Mouse (Mus musculus) lung, postnatal 4 days (tissue): ENCODE measurements around the gene Mast4.

ENCODE experiments used
- DNase-seq, 2 experiments: peaks; one replicate each; pipeline ENCODE4 v3.0.0; 2021

Mast4 gene

GRCm38 (mm10) chr13:103315113-103315708 lies 19.1 kb downstream of the Mast4 start:
- no peak for DNase-seq

GRCm38 (mm10) chr13:103308296-103308695 lies 26.0 kb downstream of the Mast4 start:
- no peak for DNase-seq

- peak; percentile 6 to 24 for DNase-seq
Observed at GRCm38 (mm10) chr13:103303826-103304225, 30.5 kb downstream of the Mast4 start.

DNA sequence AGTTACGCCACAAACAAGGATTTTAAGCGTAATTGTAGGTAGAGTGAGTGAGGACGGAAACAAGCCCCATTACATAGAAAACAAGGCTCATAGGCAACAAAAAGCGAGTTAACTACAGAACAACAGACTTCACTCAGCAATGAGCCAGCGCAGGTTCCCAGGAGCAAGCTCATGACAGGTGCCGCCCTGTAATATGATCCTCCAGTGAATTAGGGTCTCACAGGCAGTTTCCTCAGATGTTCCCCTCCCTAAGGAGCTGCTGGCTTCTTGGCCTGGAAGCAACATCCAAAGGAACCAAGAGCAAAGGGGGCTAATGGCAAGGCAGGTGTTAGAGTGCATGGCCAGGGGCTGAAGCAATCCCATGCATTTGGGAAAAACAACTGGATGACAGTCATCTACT lies 31.8 kb downstream of the Mast4 start:
- DNase-seq, result no peak

DNA sequence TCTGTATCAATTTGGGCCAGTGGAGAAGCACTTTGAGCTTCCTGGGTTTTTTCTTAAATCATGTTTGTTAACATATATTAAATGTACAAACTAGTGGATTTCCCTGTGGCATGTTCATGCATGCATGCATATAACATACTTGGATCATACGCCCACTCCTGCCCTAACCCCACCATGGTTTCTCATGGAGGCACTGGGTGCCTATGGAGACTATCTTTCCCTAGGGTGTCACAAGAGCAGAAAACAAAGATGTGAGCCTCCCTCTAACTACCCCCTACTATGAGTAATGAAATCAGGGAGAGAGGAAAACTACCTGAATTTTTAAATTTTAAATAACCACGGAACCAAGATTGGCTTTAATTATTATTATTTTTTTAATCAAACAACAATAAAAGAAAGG lies 32.2 kb downstream of the Mast4 start:
- DNase-seq, result no peak

- no peak for DNase-seq
Observed at GRCm38 (mm10) chr13:103294424-103294823, 39.9 kb downstream of the Mast4 start.

DNA sequence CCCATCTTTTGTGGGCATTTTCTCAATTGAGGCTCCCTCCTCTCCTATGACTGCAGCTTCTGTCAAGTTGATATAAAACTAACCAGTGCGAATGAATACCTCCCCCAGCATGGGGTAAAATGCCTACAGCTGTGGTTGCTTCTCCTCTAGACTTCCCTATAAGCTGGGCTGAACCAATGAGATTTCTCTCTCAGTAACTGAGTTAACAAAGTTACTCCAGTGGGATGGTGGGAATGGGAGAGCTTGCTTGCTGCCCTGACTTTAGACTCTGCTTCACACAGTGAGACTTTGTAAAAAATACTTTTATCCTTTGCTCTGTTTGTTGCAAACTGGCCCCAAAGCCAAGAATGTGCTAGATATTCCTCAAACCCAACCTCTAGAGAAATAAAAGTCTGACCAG lies 41.2 kb downstream of the Mast4 start:
- no peak for DNase-seq

- DNase-seq, result no peak
Observed at GRCm38 (mm10) chr13:103291098-103291497, 43.2 kb downstream of the Mast4 start.

DNA sequence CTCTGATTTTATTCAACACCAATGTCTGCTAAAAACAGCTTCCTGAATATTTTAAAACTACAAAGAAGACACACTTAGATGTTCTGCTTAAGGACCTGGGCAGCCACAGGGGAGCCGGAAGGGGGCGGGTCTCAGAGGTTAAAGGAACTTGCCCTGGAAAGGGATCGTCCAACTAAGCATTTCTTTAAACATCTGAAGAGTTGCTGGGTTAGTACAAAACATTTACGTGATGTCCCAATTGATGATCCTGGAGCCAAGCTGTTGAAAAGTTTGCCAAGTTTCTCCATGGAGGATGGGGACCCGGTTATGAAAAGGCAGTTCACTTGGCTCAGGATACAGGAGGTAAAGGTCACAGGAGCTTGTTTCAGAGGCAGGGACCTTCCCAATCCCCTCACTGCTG lies 48.5 kb downstream of the Mast4 start:
- DNase-seq, result no peak

GRCm38 (mm10) chr13:103285036-103285435 lies 49.3 kb downstream of the Mast4 start:
- DNase-seq, result no peak

DNA sequence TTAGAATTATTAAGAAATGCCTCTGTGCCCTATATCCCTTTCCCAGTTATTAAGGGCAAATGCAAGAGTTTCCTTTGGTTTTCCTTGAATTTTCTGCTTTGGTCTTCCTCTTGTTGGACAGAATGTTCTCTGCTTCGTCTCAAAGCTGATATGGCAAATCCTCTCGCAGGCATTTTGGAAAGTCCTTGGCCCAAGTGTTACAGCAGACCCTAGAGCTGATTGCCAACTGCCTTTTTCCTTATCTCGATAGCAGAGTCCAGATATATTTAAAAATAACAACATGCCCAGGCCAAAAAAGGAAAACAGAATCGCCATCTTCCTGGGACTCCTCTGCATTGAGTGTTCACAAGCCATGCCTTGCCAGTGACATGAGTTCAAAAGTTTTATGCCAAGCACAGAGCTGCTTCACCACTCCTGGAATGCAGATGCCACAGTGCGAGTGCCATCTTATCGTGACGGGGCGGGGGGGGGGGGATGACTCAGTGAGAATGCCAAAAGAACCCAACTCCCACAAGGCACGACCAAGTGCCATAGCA lies 63.4 kb downstream of the Mast4 start:
- DNase-seq, result no peak

GRCm38 (mm10) chr13:103262707-103263106 lies 71.6 kb downstream of the Mast4 start:
- DNase-seq, result no peak

DNA sequence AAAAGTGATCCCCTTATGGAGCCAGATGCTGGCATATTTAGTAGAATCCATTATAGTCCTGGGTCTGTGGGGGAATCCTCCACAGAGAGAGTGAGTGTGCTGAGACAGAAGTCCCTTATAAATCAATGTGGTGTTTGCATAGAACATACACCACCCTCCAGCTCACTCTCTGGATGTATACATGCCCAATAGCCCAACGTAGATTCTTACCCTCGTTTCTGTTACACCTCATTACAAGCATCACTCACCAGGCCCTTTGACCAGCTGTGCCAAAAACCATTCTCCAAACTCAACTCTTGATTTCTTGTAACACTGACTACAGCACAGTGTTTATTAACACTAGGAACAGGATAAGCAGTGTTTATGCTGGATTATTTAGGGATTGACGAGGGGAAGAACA lies 72.2 kb downstream of the Mast4 start:
- peak in 1 of 2 experiments; percentile 24 for DNase-seq

GRCm38 (mm10) chr13:103260414-103260813 lies 73.9 kb downstream of the Mast4 start:
- no peak for DNase-seq

GRCm38 (mm10) chr13:103258106-103258505 lies 76.2 kb downstream of the Mast4 start:
- DNase-seq, result no peak

DNA sequence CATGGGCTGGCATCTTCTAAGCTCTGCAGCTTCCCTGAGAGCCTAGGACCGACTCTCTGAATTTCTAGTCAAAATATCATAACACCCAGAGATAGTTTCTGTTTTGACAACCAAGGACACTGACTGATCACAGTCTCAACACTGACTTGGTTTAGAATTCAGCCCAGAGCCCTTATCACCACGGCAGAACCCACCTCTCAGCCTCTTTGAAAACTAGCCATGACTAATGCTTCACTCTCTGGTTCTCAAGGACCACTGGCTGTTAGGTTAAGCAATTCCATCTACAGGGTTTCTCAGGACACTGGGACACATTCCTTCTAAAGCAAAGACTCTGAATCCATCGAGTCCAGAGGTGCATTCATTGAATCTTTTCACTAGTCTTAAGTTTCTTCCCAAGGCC lies 79.4 kb downstream of the Mast4 start:
- DNase-seq, result no peak

DNA sequence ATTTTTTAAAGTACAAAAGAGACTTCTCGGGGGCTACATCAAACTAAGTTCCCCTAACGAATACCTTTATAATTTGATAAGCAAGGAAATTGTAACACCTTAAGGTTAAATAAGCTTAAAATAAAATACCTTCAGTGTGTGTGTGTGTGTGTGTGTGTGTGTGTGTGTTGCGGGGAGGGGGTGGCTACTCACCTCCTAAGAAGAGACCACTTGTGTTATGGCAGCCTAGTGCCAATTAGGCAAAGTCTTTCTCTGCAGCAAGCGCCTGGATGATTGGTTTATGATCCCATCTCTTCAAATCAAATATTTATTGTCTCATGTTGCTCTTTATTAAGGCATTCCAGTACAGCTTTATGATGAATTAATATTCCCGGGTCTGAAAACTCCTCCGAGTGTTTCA lies 81.2 kb downstream of the Mast4 start:
- DNase-seq, result no peak

GRCm38 (mm10) chr13:103248102-103249054 lies 85.9 kb downstream of the Mast4 start:
- DNase-seq, result no peak

- no peak for DNase-seq
Observed at GRCm38 (mm10) chr13:103246973-103247718, 87.2 kb downstream of the Mast4 start.

DNA sequence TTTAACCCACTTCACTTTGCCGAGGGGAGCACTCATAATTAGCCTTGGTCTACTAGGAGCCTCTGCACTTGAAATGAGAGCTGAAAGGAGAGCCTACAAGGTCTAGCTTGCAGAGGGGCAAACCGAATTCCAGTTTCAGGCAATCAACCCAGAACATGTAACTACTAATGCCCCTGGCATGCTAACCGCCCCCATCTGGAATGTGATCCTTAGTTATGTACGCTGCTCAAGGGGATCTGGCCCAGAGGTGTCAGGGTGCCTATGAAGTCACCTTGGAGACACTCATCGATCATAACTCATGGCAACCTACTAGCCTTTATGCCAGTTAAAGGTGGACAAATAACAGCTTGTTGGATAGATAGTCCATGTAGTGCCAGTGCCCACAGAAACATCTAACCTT lies 88.9 kb downstream of the Mast4 start:
- no peak for DNase-seq

DNA sequence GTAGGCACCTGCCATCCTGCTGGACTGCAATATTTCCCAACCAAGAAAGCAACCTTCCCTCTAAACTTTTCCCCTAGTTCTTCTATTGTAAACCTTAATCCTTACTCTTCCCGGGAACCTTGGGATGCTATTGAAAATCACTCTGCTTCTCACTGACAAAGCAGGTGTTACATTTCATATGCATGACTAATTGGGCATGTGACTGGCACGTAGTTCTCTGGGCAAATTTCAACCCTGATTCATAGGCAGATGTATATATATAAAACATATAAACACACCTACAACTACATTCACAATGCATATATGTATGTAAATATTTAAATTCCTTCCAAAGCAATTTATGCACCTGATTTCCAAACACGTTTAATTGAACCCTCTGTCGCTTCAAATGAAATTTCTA lies 90.2 kb downstream of the Mast4 start:
- no peak for DNase-seq

- no peak for DNase-seq
Observed at GRCm38 (mm10) chr13:103241092-103241491, 93.2 kb downstream of the Mast4 start.

GRCm38 (mm10) chr13:103239654-103240053 lies 94.6 kb downstream of the Mast4 start:
- DNase-seq, result no peak
